Mouse (Mus musculus) embryo, embryonic 10.5 days (tissue): ENCODE measurements around the gene AC129217.1.
"Not testable (repeated sequence)": the region's sequence is repeated elsewhere in the genome, so short reads cannot be mapped to it uniquely, and the experiment has no call there.

ENCODE experiments used
- DNase-seq: peaks from one replicate; pipeline ENCODE4 v3.0.0-alpha.2; 2015; ENCODE audit warnings: low spot score

Gene AC129217.1

GRCm38 (mm10) chr19:8830664-8831063 lies 1.1 kb downstream of the AC129217.1 start:
- no peak for DNase-seq

GRCm38 (mm10) chr19:8831262-8831661 lies 1.7 kb downstream of the AC129217.1 start:
- DNase-seq: peak; percentile 4

GRCm38 (mm10) chr19:8832971-8833370 lies 3.4 kb downstream of the AC129217.1 start:
- no peak for DNase-seq

- not testable (repeated sequence) for DNase-seq
Measured at GRCm38 (mm10) chr19:8836327-8836726, 6.8 kb downstream of the AC129217.1 start.

GRCm38 (mm10) chr19:8837251-8837791 lies 7.7 kb downstream of the AC129217.1 start, which contains the start of gene Bscl2:
Bscl2 (plus strand) TSS chr19:8837467.
- peak; percentile 89 for DNase-seq

- DNase-seq: no peak
Measured at GRCm38 (mm10) chr19:8838041-8838730, 8.6 kb downstream of the AC129217.1 start.

- peak; percentile 67 for DNase-seq
Measured at GRCm38 (mm10) chr19:8839103-8839907, 9.7 kb downstream of the AC129217.1 start, which contains the start of gene Gng3. Gng3 (minus strand) TSS chr19:8839194.

GRCm38 (mm10) chr19:8839908-8840791 lies 10.6 kb downstream of the AC129217.1 start:
- DNase-seq: peak; percentile 82

GRCm38 (mm10) chr19:8841012-8841411 lies 11.4 kb downstream of the AC129217.1 start:
- DNase-seq: no peak

GRCm38 (mm10) chr19:8842961-8843360 lies 13.4 kb downstream of the AC129217.1 start:
- no peak for DNase-seq

- DNase-seq: peak; percentile 90
Measured at GRCm38 (mm10) chr19:8844371-8845129, 15.0 kb downstream of the AC129217.1 start.

- DNase-seq: no peak
Measured at GRCm38 (mm10) chr19:8848356-8848755, 18.8 kb downstream of the AC129217.1 start.

GRCm38 (mm10) chr19:8850402-8850901 lies 20.9 kb downstream of the AC129217.1 start, which contains the start of gene Lrrn4cl:
Lrrn4cl (plus strand) TSS chr19:8850768.
- DNase-seq: peak; percentile 64

- DNase-seq: no peak
Measured at GRCm38 (mm10) chr19:8851639-8852038, 22.1 kb downstream of the AC129217.1 start.

GRCm38 (mm10) chr19:8852236-8852928 lies 22.8 kb downstream of the AC129217.1 start:
- DNase-seq: no peak

GRCm38 (mm10) chr19:8853117-8853516 lies 23.5 kb downstream of the AC129217.1 start:
- no peak for DNase-seq

GRCm38 (mm10) chr19:8857689-8858088 lies 28.1 kb downstream of the AC129217.1 start:
- peak; percentile 61 for DNase-seq

GRCm38 (mm10) chr19:8859018-8859417 lies 29.4 kb downstream of the AC129217.1 start:
- peak; percentile 53 for DNase-seq

- DNase-seq: no peak
Measured at GRCm38 (mm10) chr19:8864265-8864664, 34.7 kb downstream of the AC129217.1 start.

- not testable (repeated sequence) for DNase-seq
Measured at GRCm38 (mm10) chr19:8870381-8870780, 40.8 kb downstream of the AC129217.1 start.
